Mouse (Mus musculus): Measurements from ENCODE around the gene Slc26a11. TPM values are rescaled to one million over a fixed set of nuclear protein-coding genes. Genes with fewer than 3 reads are reported as not detected.

Slc26a11 gene
- polyA plus RNA-seq, 1 experiment from 2014 or later = 6.9 TPM

- no peak for ATAC-seq (replicated peaks)
- H3K36me3 ChIP-seq (replicated peaks) = no peaks in the 10 kb centered on the region
- WGBS = 82% methylated on average over 6 of the region's 6 CpGs
Observed at GRCm38 (mm10) chr11:119427431-119427830, 72.1 kb downstream of the Slc26a11 start.

GRCm38 (mm10) chr11:119427986-119428385 lies 72.6 kb downstream of the Slc26a11 start:
- H3K27ac ChIP-seq = no peak overlapping the region
- peak overlapping the region; percentile 38 for H3K4me3 ChIP-seq
- no peaks in the 10 kb centered on the region for H3K36me3 ChIP-seq (replicated peaks)
- no peak for ATAC-seq (replicated peaks)
- WGBS = 80% methylated on average over 5 of the region's 5 CpGs
- peaks cover 7% of the 10 kb centered on the region for H3K4me1 ChIP-seq
- no peaks in the 10 kb centered on the region for H3K27me3 ChIP-seq (replicated peaks)
- peak overlapping the region; percentile 74 for H3K4me2 ChIP-seq
- no peaks in the 10 kb centered on the region for H3K9me3 ChIP-seq
- no peak overlapping the region for H3K9ac ChIP-seq

More at GRCm38 (mm10) chr11:119427431-119427830, 72.1 kb downstream of the Slc26a11 start:
- H3K4me3 ChIP-seq = no peak overlapping the region
- no peak overlapping the region for H3K4me2 ChIP-seq
- no peaks in the 10 kb centered on the region for H3K9me3 ChIP-seq
- no peak overlapping the region for H3K27ac ChIP-seq
- H3K9ac ChIP-seq = no peak overlapping the region
- no peaks in the 10 kb centered on the region for H3K27me3 ChIP-seq (replicated peaks)
- peaks cover 7% of the 10 kb centered on the region for H3K4me1 ChIP-seq

GRCm38 (mm10) chr11:119428649-119429136 lies 73.3 kb downstream of the Slc26a11 start:
- H3K4me2 ChIP-seq = peak overlapping the region; percentile 74
- H3K9ac ChIP-seq = no peak overlapping the region
- H3K27ac ChIP-seq = no peak overlapping the region
- WGBS = under 1% methylated on average over 31 of the region's 35 CpGs
- no peak for ATAC-seq (replicated peaks)
- no peaks in the 10 kb centered on the region for H3K36me3 ChIP-seq (replicated peaks)
- H3K27me3 ChIP-seq (replicated peaks) = no peaks in the 10 kb centered on the region
- peak overlapping the region; percentile 38 for H3K4me3 ChIP-seq
- peaks cover 7% of the 10 kb centered on the region for H3K4me1 ChIP-seq
- H3K9me3 ChIP-seq = no peaks in the 10 kb centered on the region

MicroRNA genes within 50 kb of the gene (microRNA counts, 519-probe panel; counts per million panel counts)
- microRNA mmu-miR-1932 = not detected

Small RNA genes lying within 50 kb of the gene (microRNA-seq; reads per million reads assigned to microRNA genes)
- not detected for gene Mir1932

Other genes starting within 250 kb of the Slc26a11 start
- gene Tbc1d16, start 127.1 kb upstream of the Slc26a11 start, polyA plus RNA-seq (2015; fragmentation: Nextera tagmentation; extraction: Ambion mirVana) = 66.8 and 67.2 TPM in 2 replicates
- 19.3 and 21.5 TPM in 2 replicates for gene Ccdc40, start 127.0 kb upstream of the Slc26a11 start, polyA plus RNA-seq (2015; fragmentation: Nextera tagmentation; extraction: Ambion mirVana)
- 93.9 and 95.3 TPM in 2 replicates for gene Gaa, start 87.7 kb upstream of the Slc26a11 start, polyA plus RNA-seq (2015; fragmentation: Nextera tagmentation; extraction: Ambion mirVana)
- 261 and 266 TPM in 2 replicates for gene Eif4a3, start 55.5 kb upstream of the Slc26a11 start, polyA plus RNA-seq (2015; fragmentation: Nextera tagmentation; extraction: Ambion mirVana)
- 0.34 and 0.37 TPM in 2 replicates for gene Card14, start 47.8 kb upstream of the Slc26a11 start, polyA plus RNA-seq (2015; fragmentation: Nextera tagmentation; extraction: Ambion mirVana)
- gene Sgsh, start within 50 bp of the Slc26a11 start, polyA plus RNA-seq (2015; fragmentation: Nextera tagmentation; extraction: Ambion mirVana) = 5.2 and 6.6 TPM in 2 replicates
- gene Rnf213, start 37.5 kb downstream of the Slc26a11 start, polyA plus RNA-seq (2015; fragmentation: Nextera tagmentation; extraction: Ambion mirVana) = 1.4 and 1.6 TPM in 2 replicates
- 20.7 and 22.2 TPM in 2 replicates for gene Endov, start 135.8 kb downstream of the Slc26a11 start, polyA plus RNA-seq (2015; fragmentation: Nextera tagmentation; extraction: Ambion mirVana)
- gene Nptx1, start 192.2 kb downstream of the Slc26a11 start, polyA plus RNA-seq (2015; fragmentation: Nextera tagmentation; extraction: Ambion mirVana) = 13.6 and 13.7 TPM in 2 replicates
- 13.1 and 14.6 TPM in 2 replicates for gene Rptor, start 247.3 kb downstream of the Slc26a11 start, polyA plus RNA-seq (2015; fragmentation: Nextera tagmentation; extraction: Ambion mirVana)